Mouse (Mus musculus): ENCODE data around the gene Prpsap1.
A peak's percentile ranks its signal among the peaks of the same experiment; 100 is the strongest.

Gene Prpsap1

DNA sequence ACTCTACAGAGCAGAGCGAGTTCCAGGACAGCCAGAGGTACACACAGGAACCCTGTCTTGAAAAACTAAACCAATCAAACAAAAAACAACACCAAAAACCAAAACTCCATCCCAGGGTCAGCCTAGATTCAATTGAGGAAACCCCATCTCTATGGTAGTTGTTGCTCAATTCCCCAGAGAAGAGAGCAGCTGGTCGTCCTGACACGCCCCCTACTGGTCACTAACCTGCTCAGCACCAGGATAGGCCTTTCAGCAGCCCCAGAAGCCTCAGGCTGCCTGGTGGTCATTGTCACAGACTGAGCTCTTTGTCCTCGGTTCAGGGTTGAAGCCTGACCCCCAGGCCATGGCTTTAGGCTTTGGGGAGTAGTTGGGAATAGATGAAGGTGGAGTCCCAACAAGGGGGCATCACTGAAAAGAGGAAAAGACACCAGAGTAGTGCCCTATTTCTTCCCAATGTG is at the start of gene Prpsap1:
Gene Prpsap1 (minus strand): TSS at position 408 of the 458 bp plus-strand sequence.
- peak; percentile 38 for DNase-seq (ENCODE audit: inconsistent ontology term)

DNA sequence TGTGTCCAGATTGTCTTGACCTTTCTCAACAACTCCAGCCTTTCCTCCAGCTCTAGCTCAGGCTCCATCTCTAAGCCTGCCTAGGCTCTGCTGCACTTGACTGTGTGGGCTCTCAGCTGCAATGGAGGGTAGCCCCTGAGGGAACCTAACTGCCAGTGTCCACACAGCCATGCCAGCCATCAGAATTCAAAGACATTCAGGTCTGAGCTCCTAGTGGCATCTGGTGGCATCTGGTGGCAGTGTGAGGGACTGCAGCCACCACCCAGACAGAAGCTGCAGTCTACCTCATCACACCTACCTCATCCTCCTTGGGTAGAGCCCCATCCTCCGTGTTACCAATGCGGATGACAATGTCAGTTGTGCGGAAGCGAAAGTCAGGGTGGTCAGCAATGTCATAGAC is 49.1 kb upstream of the Prpsap1 start:
- peak; percentile 36 for DNase-seq (ENCODE audit: inconsistent ontology term)

DNA sequence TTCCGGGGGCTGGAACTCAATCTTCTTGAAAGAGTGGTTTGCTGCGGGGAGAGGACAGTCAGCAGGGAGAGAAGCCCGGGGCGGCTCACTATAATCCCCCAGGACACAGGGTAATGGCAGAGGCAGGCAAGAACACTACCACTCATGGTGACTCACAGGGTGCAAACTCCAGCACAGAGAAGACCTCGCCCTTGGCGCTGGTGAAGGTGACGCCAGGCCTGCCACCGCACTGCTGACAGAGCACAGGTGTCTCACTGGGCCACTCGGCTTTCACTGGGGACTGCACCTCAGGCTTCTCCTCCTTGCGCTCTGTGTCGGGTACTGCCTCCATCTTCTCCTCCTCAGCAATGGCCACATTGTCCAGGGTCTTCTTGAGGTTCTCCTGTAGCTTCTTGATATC is 47.2 kb upstream of the Prpsap1 start:
- no peak for DNase-seq (ENCODE audit: inconsistent ontology term)

DNA sequence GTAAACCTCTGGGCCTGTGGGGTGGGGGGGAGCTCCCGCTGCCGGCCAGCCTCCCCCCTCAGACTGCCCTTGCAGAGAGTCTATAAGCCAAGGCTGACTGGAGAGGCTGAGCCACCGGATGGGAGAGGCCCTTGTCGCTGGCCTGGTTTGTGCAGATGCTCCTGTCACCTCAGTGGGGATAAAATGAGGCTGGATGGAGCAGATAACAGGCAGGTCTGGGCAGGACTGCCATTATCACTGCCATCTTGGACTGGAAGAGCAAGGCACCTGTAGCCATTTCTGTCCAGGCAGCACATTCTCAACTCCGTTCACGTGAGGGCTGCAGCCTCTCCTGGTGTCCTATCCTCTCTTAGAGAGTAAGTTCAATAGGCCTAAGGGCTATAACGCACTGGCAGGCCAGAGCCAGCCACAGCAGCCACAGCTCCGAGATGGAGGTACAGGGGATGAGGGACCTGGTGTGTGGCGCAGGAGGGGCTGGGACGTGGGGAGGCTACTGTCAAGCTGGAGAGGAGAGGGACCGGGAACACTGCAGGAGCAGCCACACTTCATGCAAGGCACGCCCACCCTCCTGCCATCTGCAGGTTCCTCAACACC is 44.2 kb upstream of the Prpsap1 start:
- DNase-seq (ENCODE audit: inconsistent ontology term): no peak

DNA sequence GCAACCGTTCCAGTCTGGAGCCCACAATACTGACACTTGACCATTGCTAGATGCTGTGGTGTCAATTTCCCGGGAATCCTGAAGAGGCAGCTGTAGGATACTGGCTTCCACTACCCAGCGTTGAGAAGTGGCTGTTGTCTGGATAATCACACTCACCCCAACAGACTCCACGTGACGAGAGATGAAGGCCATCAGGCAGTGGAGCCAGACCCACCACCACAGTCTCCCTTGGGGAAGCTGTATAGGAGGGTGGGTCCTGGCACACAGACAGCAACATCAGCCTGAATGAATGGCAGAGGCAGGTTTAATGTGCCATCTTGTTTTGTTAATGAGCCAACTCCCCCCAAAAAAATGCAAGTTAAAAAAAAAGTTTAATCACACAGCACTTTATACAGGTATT is 43.4 kb upstream of the Prpsap1 start:
- no peak for DNase-seq (ENCODE audit: inconsistent ontology term)

GRCm38 (mm10) chr11:116536685-116537084 is 42.7 kb upstream of the Prpsap1 start:
- DNase-seq (ENCODE audit: inconsistent ontology term): no peak

GRCm38 (mm10) chr11:116534154-116534865 is 40.3 kb upstream of the Prpsap1 start:
- peak; percentile 80 for DNase-seq (ENCODE audit: inconsistent ontology term)

- peak; percentile 88 for DNase-seq (ENCODE audit: inconsistent ontology term)
Observed at GRCm38 (mm10) chr11:116533341-116534153, 39.5 kb upstream of the Prpsap1 start.

GRCm38 (mm10) chr11:116532810-116533338 is 38.9 kb upstream of the Prpsap1 start:
- DNase-seq (ENCODE audit: inconsistent ontology term): peak; percentile 94

- DNase-seq (ENCODE audit: inconsistent ontology term): peak; percentile 86
Observed at GRCm38 (mm10) chr11:116532262-116532809, 38.3 kb upstream of the Prpsap1 start.

- no peak for DNase-seq (ENCODE audit: inconsistent ontology term)
Observed at GRCm38 (mm10) chr11:116531371-116532191, 37.6 kb upstream of the Prpsap1 start.

DNA sequence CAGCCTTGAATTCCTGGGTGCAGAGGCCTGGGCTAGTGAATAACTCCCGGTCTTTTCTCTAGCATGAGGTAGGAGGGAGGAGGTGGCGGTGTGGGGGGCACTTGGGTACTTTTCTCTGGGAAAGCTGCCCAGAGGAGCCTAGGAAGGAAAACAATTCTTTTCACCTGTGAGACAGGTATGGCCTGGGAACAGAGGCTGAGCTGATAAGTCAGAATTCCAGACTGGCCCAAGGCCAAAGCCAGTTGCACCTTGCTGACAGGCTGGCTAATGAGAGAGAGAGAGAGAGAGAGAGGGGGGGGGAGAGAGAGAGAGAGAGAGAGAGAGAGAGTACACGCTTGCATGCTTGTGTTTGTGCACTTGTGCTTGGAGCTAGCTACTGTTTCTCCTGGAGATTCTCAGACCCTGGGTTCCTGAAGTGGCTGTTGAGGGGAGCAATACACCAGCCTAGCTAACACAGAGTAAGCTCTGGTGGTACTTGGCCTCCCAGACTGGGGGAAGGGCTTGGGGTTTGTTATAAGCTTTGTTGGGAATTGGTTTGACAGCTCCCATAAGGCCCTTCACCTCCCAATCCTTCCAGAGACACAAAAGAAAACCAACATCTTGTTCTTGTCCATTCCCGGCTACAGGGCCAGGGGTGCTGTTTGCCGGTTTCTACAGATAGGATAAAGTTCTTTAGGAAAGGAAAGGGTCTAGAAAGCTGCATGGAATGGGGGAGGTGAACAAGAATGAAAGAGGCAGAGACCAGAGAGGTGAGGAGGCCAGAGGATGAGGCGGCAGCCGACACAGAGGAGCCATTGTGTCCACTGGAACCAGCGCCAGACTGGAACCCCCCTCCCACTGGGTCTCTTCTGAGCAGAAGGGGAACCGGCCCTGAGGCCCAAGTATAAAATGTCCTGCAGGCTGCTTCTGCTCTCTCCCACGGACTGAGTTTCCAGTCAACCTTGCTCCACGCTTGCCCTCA is 36.5 kb upstream of the Prpsap1 start, which contains the start of gene Sphk1:
Gene Sphk1 (plus strand): TSS at position 739 of the 961 bp plus-strand sequence.
- peak; percentile 89 for DNase-seq (ENCODE audit: inconsistent ontology term)

GRCm38 (mm10) chr11:116528636-116529320 is 34.8 kb upstream of the Prpsap1 start:
- no peak for DNase-seq (ENCODE audit: inconsistent ontology term)

- DNase-seq (ENCODE audit: inconsistent ontology term): peak; percentile 92
Observed at GRCm38 (mm10) chr11:116523699-116524189, 29.7 kb upstream of the Prpsap1 start.

- peak; percentile 81 for DNase-seq (ENCODE audit: inconsistent ontology term)
Observed at GRCm38 (mm10) chr11:116522886-116523698, 29.1 kb upstream of the Prpsap1 start.

DNA sequence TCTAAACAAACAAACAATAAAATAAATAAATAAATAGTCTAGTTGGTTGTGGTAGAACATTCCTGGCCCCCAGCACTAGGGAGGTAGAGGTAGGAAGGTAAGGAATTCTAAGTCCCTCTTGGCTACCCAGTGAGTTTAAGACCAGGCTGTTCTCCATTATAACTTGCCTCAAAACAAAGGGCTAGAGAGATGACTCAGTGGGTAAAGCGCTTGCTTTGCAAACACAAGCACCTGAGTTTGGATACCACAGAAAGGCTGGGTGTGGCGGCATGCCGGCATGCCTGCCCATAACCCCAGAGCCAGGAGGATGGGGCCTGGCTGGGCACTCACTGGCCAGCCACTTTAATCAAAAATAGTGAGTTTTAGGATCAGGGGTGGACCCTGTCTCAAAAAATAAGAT is 28.0 kb upstream of the Prpsap1 start:
- DNase-seq (ENCODE audit: inconsistent ontology term): no peak

- peak; percentile 33 for DNase-seq (ENCODE audit: inconsistent ontology term)
Observed at GRCm38 (mm10) chr11:116521143-116521542, 27.1 kb upstream of the Prpsap1 start.

DNA sequence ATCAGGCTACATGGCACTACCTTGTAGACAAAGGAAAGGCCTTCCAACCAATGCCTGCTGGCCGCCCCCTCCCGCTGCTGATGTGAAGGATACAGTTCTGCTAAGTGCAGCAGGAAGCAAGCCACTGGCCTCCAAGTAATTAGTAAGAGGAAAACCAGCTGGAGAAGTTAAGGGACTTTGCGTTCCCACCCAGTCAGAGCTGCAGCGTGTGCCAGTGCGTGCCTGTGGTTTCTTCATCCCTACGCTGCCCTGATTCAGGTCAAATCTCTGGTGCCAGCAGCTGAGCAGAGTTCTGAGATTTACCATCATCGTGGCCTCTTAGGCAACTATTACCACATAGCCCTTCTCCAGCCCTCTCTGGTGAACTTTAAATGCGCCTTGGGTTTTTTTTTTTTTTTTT is 24.5 kb upstream of the Prpsap1 start:
- peak; percentile 91 for DNase-seq (ENCODE audit: inconsistent ontology term)

Data from Muller cell, postnatal 12 days (primary cell).